ENCODE assay signal across 8 mouse cellular contexts in the genomic region with DNA sequence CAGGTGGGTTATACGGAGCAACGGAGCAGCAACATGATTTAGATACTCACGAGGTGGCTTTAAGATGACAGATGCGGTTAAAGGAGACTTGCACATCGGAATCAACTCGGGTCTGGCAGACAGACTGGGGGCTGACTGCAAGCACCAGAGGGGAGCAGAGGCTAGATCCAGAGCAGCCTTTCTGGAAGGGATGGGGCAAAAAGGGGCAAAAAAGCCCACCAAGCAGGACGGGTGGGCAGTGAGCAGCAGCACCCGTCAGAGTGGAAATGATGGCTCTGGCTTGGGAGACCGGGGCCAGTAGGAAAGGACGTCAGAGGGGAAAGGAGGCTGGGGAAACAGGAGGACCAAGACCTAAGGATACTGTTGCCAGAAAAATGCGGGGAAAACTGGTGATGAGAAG. TPM values are rescaled to one million over a fixed set of nuclear protein-coding genes. Genes with fewer than 3 reads are reported as not detected.
DNase-seq lines count a peak whose midpoint lies in the region; ATAC-seq and TF ChIP-seq lines count a peak whose summit lies in the region.

No protein-coding gene starts in this region.

- H3K27ac ChIP-seq in kidney, adult 2 months (ENCODE audit: insufficient read depth, low read depth, low read length): no peak overlapping the region
- no peak overlapping the region for H3K27ac ChIP-seq in ES-Bruce4 (ENCODE audit: insufficient read depth, low read length)
- H3K27ac ChIP-seq in heart, embryonic 15.5 days: peak overlapping the region; percentile 94
- H3K27ac ChIP-seq in liver, postnatal 0 days (ENCODE audit: low read depth): peak overlapping the region; percentile 97
- H3K27ac ChIP-seq in stomach, postnatal 0 days (replicated peaks): peak overlapping the region; percentile 94

- peak overlapping the region; percentile 68 for H3K4me3 ChIP-seq in kidney, adult 2 months (ENCODE audit: insufficient read depth, low read depth, low read length)
- peak overlapping the region; percentile 91 for H3K4me3 ChIP-seq in ES-Bruce4 (ENCODE audit: low read depth, low read length)
- H3K4me3 ChIP-seq in heart, embryonic 15.5 days: peak overlapping the region; percentile 90
- H3K4me3 ChIP-seq in liver, postnatal 0 days (ENCODE audit: low read depth, low read length): peak overlapping the region; percentile 94
- H3K4me3 ChIP-seq in stomach, postnatal 0 days (ENCODE audit: low read depth, low read length): peak overlapping the region; percentile 74

- no peaks in the 10 kb centered on the region for H3K36me3 ChIP-seq in kidney, adult 2 months (ENCODE audit: control insufficient read depth, insufficient read depth, low read length)
- no peaks in the 10 kb centered on the region for H3K36me3 ChIP-seq in ES-Bruce4 (ENCODE audit: control insufficient read depth, insufficient read depth, low read length, poor library complexity, severe bottlenecking)
- H3K36me3 ChIP-seq in heart, embryonic 15.5 days: no peaks in the 10 kb centered on the region
- 0 out of 2 replicates have a peak, but pooled peaks cover 2% of the 10 kb centered on the region for H3K36me3 ChIP-seq in liver, postnatal 0 days (replicated peaks; ENCODE audit: insufficient read depth, low read length)
- no peaks in the 10 kb centered on the region for H3K36me3 ChIP-seq in stomach, postnatal 0 days (ENCODE audit: control insufficient read depth, insufficient read depth, low read length)

- H3K27me3 ChIP-seq in kidney, adult 2 months (replicated peaks; ENCODE audit: control insufficient read depth, insufficient read depth, low read length): no peaks in the 10 kb centered on the region
- no peaks in the 10 kb centered on the region for H3K27me3 ChIP-seq in ES-Bruce4 (ENCODE audit: control insufficient read depth, insufficient read depth, low read length, poor library complexity, severe bottlenecking)
- no peaks in the 10 kb centered on the region for H3K27me3 ChIP-seq in heart, embryonic 15.5 days
- H3K27me3 ChIP-seq in liver, postnatal 0 days (ENCODE audit: insufficient read depth, low read length): no peaks in the 10 kb centered on the region
- H3K27me3 ChIP-seq in stomach, postnatal 0 days (ENCODE audit: control insufficient read depth, insufficient read depth, low read length): no peaks in the 10 kb centered on the region

- peak overlapping the region; percentile 96 for H3K4me2 ChIP-seq in heart, embryonic 15.5 days
- peak overlapping the region; percentile 83 for H3K4me2 ChIP-seq in liver, postnatal 0 days (ENCODE audit: low read depth, low read length)
- peak overlapping the region; percentile 94 for H3K4me2 ChIP-seq in stomach, postnatal 0 days (replicated peaks; ENCODE audit: low read depth)

- no peak for TF ChIP-seq POLR2A in kidney, adult 2 months (IDR thresholded peaks at IDR 0.05; ENCODE audit: low read depth, low read length)
- TF ChIP-seq POLR2A in ES-Bruce4 (IDR thresholded peaks at IDR 0.05; ENCODE audit: insufficient read depth, low read length): no peak

- no peak for TF ChIP-seq EP300 in ES-Bruce4 (IDR thresholded peaks at IDR 0.05; ENCODE audit: insufficient read depth, low read depth, low read length)
- no peak for TF ChIP-seq EP300 in liver, postnatal 0 days (IDR thresholded peaks at IDR 0.05; ENCODE audit: low read depth)
- TF ChIP-seq EP300 in stomach, postnatal 0 days (optimal IDR thresholded peaks at IDR 0.05): no peak

- no peak for ATAC-seq in heart, embryonic 15.5 days (replicated peaks; ENCODE audit: insufficient number of reproducible peaks, insufficient read depth, low FRiP score, low read depth)
- ATAC-seq in liver, postnatal 0 days: no peak
- no peak for ATAC-seq in stomach, postnatal 0 days (ENCODE audit: low FRiP score, low TSS enrichment)

- H3K9me3 ChIP-seq in ES-Bruce4 (replicated peaks; ENCODE audit: control insufficient read depth, insufficient read depth, low read length, poor library complexity, severe bottlenecking): no peaks in the 10 kb centered on the region
- no peaks in the 10 kb centered on the region for H3K9me3 ChIP-seq in heart, embryonic 15.5 days (replicated peaks)
- H3K9me3 ChIP-seq in liver, postnatal 0 days (ENCODE audit: low read length): no peaks in the 10 kb centered on the region
- no peaks in the 10 kb centered on the region for H3K9me3 ChIP-seq in stomach, postnatal 0 days (ENCODE audit: control insufficient read depth, low read length)

- peaks cover 5% of the 10 kb centered on the region; the same call in 1 of the 2 replicates for H3K4me1 ChIP-seq in kidney, adult 2 months (ENCODE audit: control insufficient read depth, insufficient read depth, low read length)
- H3K4me1 ChIP-seq in ES-Bruce4 (ENCODE audit: control insufficient read depth, insufficient read depth, low read length): no peaks in the 10 kb centered on the region
- H3K4me1 ChIP-seq in heart, embryonic 15.5 days (replicated peaks): peaks cover 19% of the 10 kb centered on the region
- H3K4me1 ChIP-seq in liver, postnatal 0 days (ENCODE audit: insufficient read depth): peaks cover 20% of the 10 kb centered on the region
- H3K4me1 ChIP-seq in stomach, postnatal 0 days (replicated peaks; ENCODE audit: control insufficient read depth, insufficient read depth): no peaks in the 10 kb centered on the region; the same call in 1 of the 2 replicates

- WGBS in kidney, adult 2 months: 1% methylated on average over 11 of the region's 11 CpGs
- under 1% methylated on average over 11 of the region's 11 CpGs for WGBS in heart, embryonic 15.5 days
- under 1% methylated on average over 11 of the region's 11 CpGs for WGBS in liver, postnatal 0 days (ENCODE audit: insufficient replicate concordance)
- 0% methylated on average over 11 of the region's 11 CpGs for WGBS in stomach, postnatal 0 days

- DNase-seq in kidney, adult 2 months: no peak
- no peak for DNase-seq in kidney, postnatal 14 days
- peak; percentile 22 for DNase-seq in brain, adult 2 months (ENCODE audit: low read depth, low spot score)
- no peak for DNase-seq in liver, postnatal 0 days
- DNase-seq in stomach, postnatal 0 days (ENCODE audit: low spot score): no peak
- no peak for DNase-seq in layer of hippocampus, adult 9-11 months

- peak overlapping the region; percentile 68 for H3K9ac ChIP-seq in ES-Bruce4 (ENCODE audit: low read depth, poor library complexity, severe bottlenecking)
- peak overlapping the region; percentile 88 for H3K9ac ChIP-seq in heart, embryonic 15.5 days
- H3K9ac ChIP-seq in liver, postnatal 0 days (replicated peaks): peak overlapping the region; percentile 94
- peak overlapping the region; percentile 83 for H3K9ac ChIP-seq in stomach, postnatal 0 days (ENCODE audit: low read length)

- no peak for TF ChIP-seq CTCF in kidney, adult 2 months (conservative IDR thresholded peaks at IDR 0.05; ENCODE audit: insufficient read depth, insufficient read length, low read depth, low read length)
- no peak for TF ChIP-seq CTCF in ES-Bruce4 (IDR thresholded peaks at IDR 0.05; ENCODE audit: low read depth, low read length)
- no peak for TF ChIP-seq CTCF in liver, postnatal 0 days (IDR thresholded peaks at IDR 0.05; ENCODE audit: low read depth)
- no peak for TF ChIP-seq CTCF in stomach, postnatal 0 days (IDR thresholded peaks at IDR 0.05; ENCODE audit: low read depth)

RNA-seq across cellular contexts. Expression of gene Cnot4, which starts 0.7 kb away (rescaled TPM):
- 11.9 and 13.5 TPM in 2 replicates for polyA plus RNA-seq in kidney, adult 2 months (2012; rRNA removed)
- 45.7 and 49.2 TPM in 2 replicates for polyA plus RNA-seq in ES-Bruce4 (2011; ENCODE audit: insufficient read depth, insufficient read length, low read depth, missing spikeins)
- 17.6 and 19.9 TPM in 2 replicates for polyA plus RNA-seq in heart, embryonic 15.5 days (2015; fragmentation: Nextera tagmentation; extraction: Ambion mirVana)
- polyA plus RNA-seq in liver, postnatal 0 days (2015; fragmentation: Nextera tagmentation; extraction: Ambion mirVana): 10.1 and 10.7 TPM in 2 replicates
- 11.6 and 12.2 TPM in 2 replicates for polyA plus RNA-seq in stomach, postnatal 0 days (2015; fragmentation: Nextera tagmentation; extraction: Ambion mirVana)

RNA-seq across cellular contexts. Expression of gene Nup205, which starts 44.4 kb away (rescaled TPM):
- 8.7 and 9.3 TPM in 2 replicates for polyA plus RNA-seq in kidney, adult 2 months (2012; rRNA removed)
- 142 and 151 TPM in 2 replicates for polyA plus RNA-seq in ES-Bruce4 (2011; ENCODE audit: insufficient read depth, insufficient read length, low read depth, missing spikeins)
- 18.9 and 24.4 TPM in 2 replicates for polyA plus RNA-seq in heart, embryonic 15.5 days (2015; fragmentation: Nextera tagmentation; extraction: Ambion mirVana)
- polyA plus RNA-seq in liver, postnatal 0 days (2015; fragmentation: Nextera tagmentation; extraction: Ambion mirVana): 5.8 and 6.3 TPM in 2 replicates
- 7.2 and 7.4 TPM in 2 replicates for polyA plus RNA-seq in stomach, postnatal 0 days (2015; fragmentation: Nextera tagmentation; extraction: Ambion mirVana)

Comparison
In these comparisons a context has a peak if more than half of its experiments do, and no peak if none do; other contexts are left out.
1. H3K27ac ChIP-seq: peak in heart, embryonic 15.5 days (single experiment), liver, postnatal 0 days (single experiment) and stomach, postnatal 0 days (single experiment); none in kidney, adult 2 months (single experiment) and ES-Bruce4 (single experiment).
2. Peak in every context shown above with its lines, with median percentiles within 50 percentile points of each other: H3K4me3 ChIP-seq, H3K9ac ChIP-seq and H3K4me2 ChIP-seq.